In genomic region chr11:61397423-61398043, GRCm38 (mm10) we compare ENCODE assay signal across 25 mouse cellular contexts. TPM values are rescaled to one million over a fixed set of nuclear protein-coding genes. Genes with fewer than 3 reads are reported as not detected.
"Had no signal": no experiment of that assay in that cellular context is flagged by ENCODE, and none has a peak within 500 bp of the region (broad histone marks: within the 10 kb centered on the region; RNA-seq: fewer than 3 reads in every experiment).

No protein-coding gene starts in this region.

RNA-seq across cellular contexts. Expression of gene Slc47a1, which starts 19.4 kb away (rescaled TPM):
- total RNA-seq: common myeloid progenitor, adult 5-6 weeks; granulocyte monocyte progenitor cell, adult 5-6 weeks had no signal
- polyA plus RNA-seq: erythroblast, embryonic 14.5 days; forebrain, embryonic 12.5 days; forebrain, embryonic 13.5 days; forebrain, embryonic 14.5 days had no signal

RNA-seq across cellular contexts. Expression of gene Slc47a2, which starts 54.9 kb away (rescaled TPM):
- total RNA-seq: common myeloid progenitor, adult 5-6 weeks; forebrain, postnatal 0 days; gastrocnemius, adult 18-20 months; gastrocnemius, adult 2 months; gastrocnemius, adult 8-10 months; gastrocnemius, postnatal 10 days; gastrocnemius, postnatal 14 days; gastrocnemius, postnatal 25 days; gastrocnemius, postnatal 36 days; gastrocnemius, postnatal 4 days; granulocyte monocyte progenitor cell, adult 5-6 weeks; heart, adult 18-20 months; heart, adult 2 months had no signal
- polyA plus RNA-seq: embryonic facial prominence, embryonic 10.5 days; embryonic facial prominence, embryonic 11.5 days; embryonic facial prominence, embryonic 12.5 days; embryonic facial prominence, embryonic 13.5 days; erythroblast, embryonic 14.5 days; forebrain, embryonic 10.5 days; forebrain, embryonic 11.5 days; forebrain, embryonic 12.5 days; forebrain, embryonic 13.5 days; forebrain, embryonic 14.5 days; forebrain, embryonic 15.5 days; forebrain, embryonic 16.5 days; forebrain, postnatal 0 days had no signal

RNA-seq across cellular contexts. Expression of gene Rnf112, which starts 56.4 kb away (rescaled TPM):
- total RNA-seq: common myeloid progenitor, adult 5-6 weeks; gastrocnemius, adult 18-20 months; granulocyte monocyte progenitor cell, adult 5-6 weeks had no signal
- polyA plus RNA-seq: erythroblast, embryonic 14.5 days had no signal
